Mouse (Mus musculus): ENCODE data around the gene Elk3. TPM values are rescaled to one million over a fixed set of nuclear protein-coding genes. Genes with fewer than 3 reads are reported as not detected.

The Elk3 gene
- polyA plus RNA-seq, 1 experiment from 2014 or later: 34.4 TPM

GRCm38 (mm10) chr10:93325804-93326740 lies 15.1 kb upstream of the Elk3 start:
- 51% methylated on average over 12 of the region's 12 CpGs for WGBS
- ATAC-seq (ENCODE audit: low read depth): no peak
- no peak for DNase-seq (ENCODE audit: low spot score)
- Histone ChIP-seq H3K9me3 (ENCODE audit: control insufficient read depth, low read length) (no peaks in the 10 kb centered on the region), H3K27me3 (replicated peaks; ENCODE audit: control insufficient read depth, insufficient read depth, low read length) (no peaks in the 10 kb centered on the region), H3K4me1 (ENCODE audit: control insufficient read depth, insufficient read depth, low read length) (peaks cover 4% of the 10 kb centered on the region), H3K9ac (ENCODE audit: low read depth, low read length) (no peak overlapping the region), H3K4me3 (ENCODE audit: low read depth, low read length) (no peak overlapping the region), H3K4me2 (ENCODE audit: low read depth, low read length) (no peak overlapping the region), H3K27ac (replicated peaks; ENCODE audit: low read depth, low read length) (no peak overlapping the region), H3K36me3 (ENCODE audit: control insufficient read depth, insufficient read depth, low read length) (no peaks in the 10 kb centered on the region)

GRCm38 (mm10) chr10:93325369-93325768 lies 14.4 kb upstream of the Elk3 start:
- H3K4me2 ChIP-seq (ENCODE audit: low read depth, low read length): no peak overlapping the region
- no peaks in the 10 kb centered on the region for H3K27me3 ChIP-seq (replicated peaks; ENCODE audit: control insufficient read depth, insufficient read depth, low read length)
- WGBS: 45% methylated on average over 3 of the region's 3 CpGs
- no peak overlapping the region for H3K4me3 ChIP-seq (ENCODE audit: low read depth, low read length)
- H3K9me3 ChIP-seq (ENCODE audit: control insufficient read depth, low read length): no peaks in the 10 kb centered on the region
- no peaks in the 10 kb centered on the region for H3K36me3 ChIP-seq (ENCODE audit: control insufficient read depth, insufficient read depth, low read length)
- H3K27ac ChIP-seq (replicated peaks; ENCODE audit: low read depth, low read length): no peak overlapping the region
- DNase-seq (ENCODE audit: low spot score): no peak
- peaks cover 4% of the 10 kb centered on the region for H3K4me1 ChIP-seq (ENCODE audit: control insufficient read depth, insufficient read depth, low read length)
- ATAC-seq (ENCODE audit: low read depth): no peak
- H3K9ac ChIP-seq (ENCODE audit: low read depth, low read length): no peak overlapping the region

DNA sequence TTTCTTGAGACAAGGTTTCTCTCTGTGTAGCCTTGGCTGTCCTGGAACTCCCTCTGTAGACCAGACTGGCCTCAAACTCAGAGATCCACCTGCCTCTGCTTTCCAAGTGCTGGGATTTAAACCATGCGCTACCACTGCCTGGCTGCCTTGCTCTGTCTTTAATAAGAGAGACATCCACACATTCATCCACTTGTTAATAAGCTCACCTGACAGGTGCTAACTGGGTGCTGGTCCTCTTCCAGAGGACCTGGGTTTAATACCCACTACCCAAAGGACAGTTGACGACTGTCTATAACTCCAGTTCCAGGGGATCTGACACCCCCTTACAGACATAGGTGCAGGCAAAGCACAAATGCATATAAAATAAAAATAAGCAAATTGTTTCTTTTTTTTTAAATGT lies 13.5 kb upstream of the Elk3 start:
- H3K9ac ChIP-seq (ENCODE audit: low read depth, low read length): no peak overlapping the region
- H3K27me3 ChIP-seq (replicated peaks; ENCODE audit: control insufficient read depth, insufficient read depth, low read length): no peaks in the 10 kb centered on the region
- DNase-seq (ENCODE audit: low spot score) (no peak), ATAC-seq (ENCODE audit: low read depth) (no peak)
- no peaks in the 10 kb centered on the region for H3K9me3 ChIP-seq (ENCODE audit: control insufficient read depth, low read length)
- H3K4me2 ChIP-seq (ENCODE audit: low read depth, low read length): no peak overlapping the region
- no peak overlapping the region for H3K27ac ChIP-seq (replicated peaks; ENCODE audit: low read depth, low read length)
- peaks cover 4% of the 10 kb centered on the region for H3K4me1 ChIP-seq (ENCODE audit: control insufficient read depth, insufficient read depth, low read length)
- 93% methylated on average over 2 of the region's 2 CpGs for WGBS
- H3K36me3 ChIP-seq (ENCODE audit: control insufficient read depth, insufficient read depth, low read length): no peaks in the 10 kb centered on the region
- no peak overlapping the region for H3K4me3 ChIP-seq (ENCODE audit: low read depth, low read length)

GRCm38 (mm10) chr10:93323659-93324058 lies 12.7 kb upstream of the Elk3 start:
- WGBS: 97% methylated on average over 2 of the region's 2 CpGs
- ATAC-seq (ENCODE audit: low read depth): no peak
- H3K27me3 ChIP-seq (replicated peaks; ENCODE audit: control insufficient read depth, insufficient read depth, low read length): no peaks in the 10 kb centered on the region

GRCm38 (mm10) chr10:93321763-93322162 lies 10.8 kb upstream of the Elk3 start:
- no peak for DNase-seq (ENCODE audit: low spot score)
- Histone ChIP-seq H3K27ac (replicated peaks; ENCODE audit: low read depth, low read length) (no peak overlapping the region), H3K4me1 (ENCODE audit: control insufficient read depth, insufficient read depth, low read length) (peaks cover 3% of the 10 kb centered on the region), H3K27me3 (replicated peaks; ENCODE audit: control insufficient read depth, insufficient read depth, low read length) (no peaks in the 10 kb centered on the region), H3K9me3 (ENCODE audit: control insufficient read depth, low read length) (no peaks in the 10 kb centered on the region), H3K36me3 (ENCODE audit: control insufficient read depth, insufficient read depth, low read length) (no peaks in the 10 kb centered on the region), H3K4me3 (ENCODE audit: low read depth, low read length) (no peak overlapping the region), H3K4me2 (ENCODE audit: low read depth, low read length) (no peak overlapping the region), H3K9ac (ENCODE audit: low read depth, low read length) (no peak overlapping the region)
- no peak for ATAC-seq (ENCODE audit: low read depth)

More at GRCm38 (mm10) chr10:93323659-93324058, 12.7 kb upstream of the Elk3 start:
- Histone ChIP-seq H3K4me3 (ENCODE audit: low read depth, low read length) (no peak overlapping the region), H3K9ac (ENCODE audit: low read depth, low read length) (no peak overlapping the region), H3K36me3 (ENCODE audit: control insufficient read depth, insufficient read depth, low read length) (no peaks in the 10 kb centered on the region), H3K4me2 (ENCODE audit: low read depth, low read length) (no peak overlapping the region), H3K27ac (replicated peaks; ENCODE audit: low read depth, low read length) (no peak overlapping the region), H3K9me3 (ENCODE audit: control insufficient read depth, low read length) (no peaks in the 10 kb centered on the region), H3K4me1 (ENCODE audit: control insufficient read depth, insufficient read depth, low read length) (peaks cover 4% of the 10 kb centered on the region)
- DNase-seq (ENCODE audit: low spot score): no peak

DNA sequence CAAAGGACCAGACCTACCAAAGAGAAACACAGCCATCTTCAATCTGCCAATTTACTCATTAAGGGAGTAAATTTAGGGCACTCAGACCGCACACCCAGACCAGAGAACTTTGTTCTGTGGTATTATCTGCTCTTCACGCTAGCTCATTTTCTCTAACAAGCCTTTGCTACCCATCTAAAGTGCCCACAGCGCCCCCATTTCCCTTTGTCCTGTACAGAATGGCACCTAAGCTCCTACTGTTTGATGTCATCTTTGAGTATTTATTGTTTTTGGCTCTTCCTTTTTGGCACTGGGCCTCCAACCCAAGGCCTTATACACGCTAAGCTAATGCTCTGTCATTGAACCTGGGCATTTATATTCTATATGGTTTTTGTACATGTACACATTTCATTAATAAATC lies 9.2 kb upstream of the Elk3 start:
- Histone ChIP-seq H3K4me1 (ENCODE audit: control insufficient read depth, insufficient read depth, low read length) (no peaks in the 10 kb centered on the region; the same call in 1 of the 2 replicates), H3K27ac (replicated peaks; ENCODE audit: low read depth, low read length) (no peak overlapping the region), H3K36me3 (ENCODE audit: control insufficient read depth, insufficient read depth, low read length) (no peaks in the 10 kb centered on the region), H3K9me3 (ENCODE audit: control insufficient read depth, low read length) (peaks cover 7% of the 10 kb centered on the region; the same call in 1 of the 2 replicates), H3K9ac (ENCODE audit: low read depth, low read length) (no peak overlapping the region), H3K27me3 (replicated peaks; ENCODE audit: control insufficient read depth, insufficient read depth, low read length) (no peaks in the 10 kb centered on the region), H3K4me2 (ENCODE audit: low read depth, low read length) (no peak overlapping the region), H3K4me3 (ENCODE audit: low read depth, low read length) (no peak overlapping the region)
- DNase-seq (ENCODE audit: low spot score): no peak
- WGBS: 74% methylated on average over 4 of the region's 4 CpGs
- ATAC-seq (ENCODE audit: low read depth): no peak

GRCm38 (mm10) chr10:93319526-93320063 lies 8.7 kb upstream of the Elk3 start:
- no peaks in the 10 kb centered on the region for H3K27me3 ChIP-seq (replicated peaks; ENCODE audit: control insufficient read depth, insufficient read depth, low read length)
- ATAC-seq (ENCODE audit: low read depth): no peak
- H3K4me3 ChIP-seq (ENCODE audit: low read depth, low read length): no peak overlapping the region
- no peaks in the 10 kb centered on the region for H3K4me1 ChIP-seq (ENCODE audit: control insufficient read depth, insufficient read depth, low read length)
- DNase-seq (ENCODE audit: low spot score): no peak
- no peak overlapping the region for H3K27ac ChIP-seq (replicated peaks; ENCODE audit: low read depth, low read length)
- no peaks in the 10 kb centered on the region for H3K36me3 ChIP-seq (ENCODE audit: control insufficient read depth, insufficient read depth, low read length)
- WGBS: 75% methylated on average over 7 of the region's 7 CpGs
- H3K9ac ChIP-seq (ENCODE audit: low read depth, low read length): no peak overlapping the region
- H3K9me3 ChIP-seq (ENCODE audit: control insufficient read depth, low read length): peaks cover 8% of the 10 kb centered on the region; the same call in 1 of the 2 replicates
- no peak overlapping the region for H3K4me2 ChIP-seq (ENCODE audit: low read depth, low read length)

- 32% methylated on average over 6 of the region's 6 CpGs for WGBS
- no peaks in the 10 kb centered on the region; the same call in 1 of the 2 replicates for H3K27me3 ChIP-seq (replicated peaks; ENCODE audit: control insufficient read depth, insufficient read depth, low read length)
- no peaks in the 10 kb centered on the region for H3K36me3 ChIP-seq (ENCODE audit: control insufficient read depth, insufficient read depth, low read length)
- peak overlapping the region; percentile 61; the same call in 1 of the 2 replicates for H3K27ac ChIP-seq (replicated peaks; ENCODE audit: low read depth, low read length)
- H3K4me2 ChIP-seq (ENCODE audit: low read depth, low read length): peak overlapping the region; percentile 24; the same call in 1 of the 2 replicates
- H3K4me3 ChIP-seq (ENCODE audit: low read depth, low read length): no peak overlapping the region
- no peak for ATAC-seq (ENCODE audit: low read depth)
- DNase-seq (ENCODE audit: low spot score): no peak
- peaks cover 8% of the 10 kb centered on the region; the same call in 1 of the 2 replicates for H3K9me3 ChIP-seq (ENCODE audit: control insufficient read depth, low read length)
- no peak overlapping the region for H3K9ac ChIP-seq (ENCODE audit: low read depth, low read length)
- no peaks in the 10 kb centered on the region for H3K4me1 ChIP-seq (ENCODE audit: control insufficient read depth, insufficient read depth, low read length)
Observed at GRCm38 (mm10) chr10:93316909-93317308, 6.0 kb upstream of the Elk3 start.
